Mouse (Mus musculus): Measurements from ENCODE around the gene Spryd4. TPM values are rescaled to one million over a fixed set of nuclear protein-coding genes. Genes with fewer than 3 reads are reported as not detected.

Gene Spryd4
- polyA plus RNA-seq, 1 experiment from 2014 or later: 19.1 TPM

DNA sequence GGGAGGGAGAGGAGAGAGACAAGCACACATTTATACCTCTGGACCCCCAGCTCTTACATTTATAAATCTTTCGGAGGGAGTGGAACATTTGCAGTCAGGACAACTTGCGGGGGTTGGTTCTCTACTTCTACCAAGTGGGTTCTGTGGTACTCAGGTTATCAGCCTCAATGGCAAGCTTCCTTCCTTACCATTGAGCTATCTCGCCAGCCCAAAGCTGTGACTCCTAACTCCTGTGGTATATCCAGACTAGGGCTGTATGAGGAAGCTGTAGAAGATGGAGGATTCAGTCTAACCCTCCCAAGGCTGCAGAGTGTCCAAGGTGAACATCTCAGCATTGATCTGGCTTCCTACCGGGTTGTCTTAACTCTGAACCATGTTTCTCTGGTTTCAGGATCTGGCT, 27.5 kb upstream of the Spryd4 start:
- no peak for ATAC-seq (replicated peaks)
- Histone ChIP-seq H3K9me3 (no peaks in the 10 kb centered on the region), H3K4me3 (no peak overlapping the region), H3K36me3 (peaks cover 21% of the 10 kb centered on the region), H3K4me1 (0 out of 2 replicates have a peak, but pooled peaks cover 5% of the 10 kb centered on the region), H3K27me3 (no peaks in the 10 kb centered on the region), H3K4me2 (replicated peaks) (no peak overlapping the region), H3K9ac (replicated peaks) (no peak overlapping the region), H3K27ac (replicated peaks) (no peak overlapping the region)
- WGBS: 97% methylated on average over 4 of the region's 4 CpGs

DNA sequence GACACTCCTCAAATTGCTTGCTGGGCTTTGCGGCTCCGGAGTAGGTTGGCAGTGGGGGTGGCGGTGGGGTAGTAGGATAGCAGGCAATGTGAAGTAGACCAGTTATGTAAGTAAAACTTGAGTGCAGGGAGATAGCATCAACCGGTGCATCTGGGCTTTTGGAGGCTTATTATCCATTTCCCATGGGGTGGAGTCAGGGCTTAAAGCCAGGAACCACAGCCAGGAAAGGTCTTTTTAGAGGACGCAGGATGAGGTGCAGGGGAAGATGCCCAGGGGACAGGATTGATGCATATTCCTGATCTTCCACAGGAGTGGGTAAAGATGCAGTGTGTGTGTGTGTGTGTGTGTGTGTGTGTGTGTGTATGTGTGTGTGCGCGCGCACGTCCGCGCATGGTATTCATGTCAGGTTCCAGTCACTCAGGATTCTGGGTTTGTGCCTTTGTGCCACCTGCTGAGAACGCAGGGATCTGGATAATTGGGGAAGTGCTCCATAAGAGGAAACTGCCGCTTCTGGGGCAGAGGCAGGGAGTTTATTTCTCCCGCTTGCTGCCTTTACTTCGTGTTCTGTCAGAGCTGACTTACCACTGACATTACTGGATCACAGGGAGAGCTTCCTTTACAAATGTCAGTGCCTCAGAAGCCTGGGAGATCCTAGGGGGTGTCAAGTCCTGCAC, 26.3 kb upstream of the Spryd4 start:
- Histone ChIP-seq H3K4me3 (no peak overlapping the region), H3K27me3 (no peaks in the 10 kb centered on the region), H3K9me3 (no peaks in the 10 kb centered on the region), H3K4me1 (peaks cover 7% of the 10 kb centered on the region), H3K36me3 (peaks cover 15% of the 10 kb centered on the region), H3K9ac (replicated peaks) (no peak overlapping the region), H3K4me2 (replicated peaks) (no peak overlapping the region), H3K27ac (replicated peaks) (no peak overlapping the region)
- ATAC-seq (replicated peaks): no peak
- 66% methylated on average over 15 of the region's 15 CpGs for WGBS

DNA sequence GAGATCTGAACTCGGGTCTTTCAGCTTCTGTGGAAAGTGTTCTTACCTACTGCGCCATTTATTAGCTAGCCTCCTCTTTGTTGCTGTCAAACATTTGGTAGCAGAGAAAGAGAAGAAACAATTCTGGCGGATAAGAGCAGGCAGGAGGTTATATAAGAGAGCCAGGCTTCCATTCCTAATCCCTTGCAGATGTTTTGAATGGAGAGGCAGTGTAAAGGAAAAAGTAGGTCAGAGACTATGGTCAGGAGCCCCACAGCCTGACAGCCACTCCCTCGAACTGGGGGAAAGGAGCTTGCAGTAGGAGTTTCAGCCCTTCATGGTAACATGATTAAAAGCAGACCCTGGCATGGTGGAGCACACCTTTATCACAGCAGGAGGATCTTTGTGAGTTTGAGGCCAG, 24.7 kb upstream of the Spryd4 start:
- H3K9ac ChIP-seq (replicated peaks): no peak overlapping the region
- WGBS: 44% methylated on average over 4 of the region's 4 CpGs
- H3K36me3 ChIP-seq: peaks cover 12% of the 10 kb centered on the region
- H3K4me3 ChIP-seq: no peak overlapping the region
- peaks cover 15% of the 10 kb centered on the region for H3K4me1 ChIP-seq
- H3K27ac ChIP-seq (replicated peaks): no peak overlapping the region
- no peak overlapping the region for H3K4me2 ChIP-seq (replicated peaks)
- H3K9me3 ChIP-seq: no peaks in the 10 kb centered on the region
- ATAC-seq (replicated peaks): no peak
- no peaks in the 10 kb centered on the region for H3K27me3 ChIP-seq

DNA sequence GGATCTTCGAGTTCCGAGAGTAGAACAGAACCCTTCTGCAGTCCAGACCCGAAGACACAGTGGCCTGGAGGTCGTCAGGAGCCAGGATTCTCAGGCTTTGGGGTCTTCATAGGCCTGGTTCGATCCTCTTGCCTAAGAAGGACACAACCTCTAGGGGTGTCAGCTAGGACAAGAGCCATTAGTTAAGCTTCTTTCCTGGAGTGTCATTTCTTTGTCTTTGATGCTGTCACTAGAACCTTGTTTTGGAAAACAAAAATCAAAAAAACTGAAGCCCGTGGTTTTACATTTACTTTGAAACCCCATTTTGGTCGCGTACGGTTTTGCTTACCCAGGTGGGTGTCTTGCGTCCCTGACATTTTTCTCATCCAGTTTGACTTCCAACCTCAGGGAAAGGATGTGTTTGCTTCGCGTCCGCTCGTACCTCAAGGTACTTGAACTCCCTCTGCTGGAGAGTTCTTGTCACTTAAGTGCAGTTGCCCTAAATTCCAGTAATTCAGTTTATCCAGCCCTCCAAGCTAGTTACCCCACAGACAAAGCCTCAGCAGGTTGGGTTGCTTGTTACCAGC, 20.9 kb upstream of the Spryd4 start:
- peak overlapping the region; percentile 79 for H3K9ac ChIP-seq (replicated peaks)
- 0% methylated on average over 14 of the region's 14 CpGs for WGBS
- H3K4me1 ChIP-seq: peaks cover 13% of the 10 kb centered on the region
- H3K27ac ChIP-seq (replicated peaks): peak overlapping the region; percentile 94
- H3K4me2 ChIP-seq (replicated peaks): peak overlapping the region; percentile 59
- H3K4me3 ChIP-seq: peak overlapping the region; percentile 57
- peak; percentile 35 for ATAC-seq (replicated peaks)
- H3K9me3 ChIP-seq: no peaks in the 10 kb centered on the region
- no peaks in the 10 kb centered on the region for H3K27me3 ChIP-seq
- H3K36me3 ChIP-seq: no peaks in the 10 kb centered on the region

DNA sequence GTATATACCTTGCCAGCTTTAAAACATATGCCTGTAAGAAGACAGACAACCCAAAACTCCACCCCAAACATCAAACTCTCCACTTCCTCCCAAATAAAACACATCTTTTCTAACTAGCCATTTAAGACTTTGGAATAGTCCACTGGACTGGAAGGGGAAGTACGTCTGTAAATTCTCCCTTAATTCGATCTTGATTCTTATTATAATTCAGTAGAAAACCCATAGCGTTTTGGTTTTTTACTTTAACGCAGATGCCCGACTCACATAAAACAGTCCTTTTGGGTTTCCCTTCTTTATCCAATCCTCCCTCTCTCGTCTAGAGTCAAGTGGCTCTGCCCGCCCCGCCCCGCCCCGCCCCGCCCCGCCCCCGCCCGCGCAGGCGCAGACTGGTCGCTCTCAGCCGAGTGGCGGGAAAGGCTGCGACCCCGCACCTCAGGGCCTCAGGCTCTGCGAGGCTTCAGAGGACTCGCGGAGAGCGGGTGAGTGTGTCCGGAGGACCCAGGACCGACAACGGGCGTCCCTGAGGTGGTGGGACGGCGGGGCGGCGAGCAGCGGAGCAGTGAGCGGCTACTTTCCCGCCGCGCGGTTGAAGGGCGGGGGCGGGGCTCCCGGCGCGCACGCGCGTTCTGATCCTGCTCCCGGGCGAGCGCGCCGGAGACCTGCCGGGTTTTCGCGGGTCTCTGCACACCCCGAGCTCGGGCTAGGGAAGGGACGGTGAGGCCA, 20.3 kb upstream of the Spryd4 start, which contains the start of gene Timeless:
Timeless (plus strand) TSS at position 369 of the 723 bp plus-strand sequence.
- WGBS: under 1% methylated on average over 56 of the region's 58 CpGs
- Histone ChIP-seq H3K4me3 (peak within 1 kb of the TSS; percentile 57), H3K36me3 (no peaks in the 10 kb centered on the region), H3K4me2 (replicated peaks) (peak within 1 kb of the TSS; percentile 59), H3K27me3 (no peaks in the 10 kb centered on the region), H3K9ac (replicated peaks) (peak within 1 kb of the TSS; percentile 79), H3K4me1 (peaks cover 13% of the 10 kb centered on the region), H3K27ac (replicated peaks) (peak within 1 kb of the TSS; percentile 94), H3K9me3 (no peaks in the 10 kb centered on the region)
- peak; percentile 92 for ATAC-seq (replicated peaks)

DNA sequence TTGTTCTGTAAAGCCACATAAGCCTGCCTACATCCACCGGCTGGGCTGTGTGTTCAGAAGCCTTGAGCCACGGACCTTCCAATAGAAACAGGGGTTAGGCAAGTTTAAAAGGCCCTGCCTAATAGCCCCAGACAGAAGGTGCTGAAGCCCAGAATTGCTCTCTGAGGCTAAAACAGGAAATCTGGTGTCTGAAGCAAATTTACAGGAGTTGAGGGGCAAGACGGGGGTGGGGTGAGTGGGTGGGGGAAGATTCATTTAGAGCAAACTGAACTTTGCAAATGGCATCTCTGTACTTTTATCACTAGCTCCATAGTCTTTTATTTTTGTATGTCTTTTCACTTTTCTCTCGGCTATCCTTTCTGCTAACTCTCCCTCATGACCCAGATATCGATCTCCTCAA, 19.5 kb upstream of the Spryd4 start:
- Histone ChIP-seq H3K27ac (replicated peaks) (no peak overlapping the region), H3K9ac (replicated peaks) (peak overlapping the region; percentile 79)
- WGBS: 15% methylated on average over 5 of the region's 5 CpGs

DNA sequence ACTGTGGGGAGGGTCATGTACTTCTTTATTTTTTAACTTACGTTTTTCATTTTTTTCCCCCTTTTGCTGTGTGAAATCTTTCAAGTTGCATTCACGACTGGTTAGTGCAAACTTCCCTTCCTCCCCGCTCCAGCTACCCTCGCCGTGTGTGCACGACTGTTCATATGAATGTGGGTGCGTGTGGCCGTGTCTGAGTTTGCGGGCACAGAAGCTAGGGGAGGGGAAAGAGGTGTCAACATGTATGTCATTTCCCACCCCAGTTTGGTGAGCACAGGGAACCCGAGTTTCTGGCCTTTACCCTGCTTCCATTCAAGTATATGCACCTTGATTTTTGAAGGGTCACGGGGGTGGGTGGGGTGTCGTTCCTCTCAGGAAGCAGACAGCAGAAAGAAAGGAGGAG, 19.0 kb upstream of the Spryd4 start:
- Histone ChIP-seq H3K36me3 (no peaks in the 10 kb centered on the region), H3K4me3 (no peak overlapping the region), H3K9ac (replicated peaks) (no peak overlapping the region), H3K9me3 (no peaks in the 10 kb centered on the region), H3K4me1 (peaks cover 13% of the 10 kb centered on the region), H3K4me2 (replicated peaks) (no peak overlapping the region), H3K27ac (replicated peaks) (no peak overlapping the region), H3K27me3 (no peaks in the 10 kb centered on the region)
- ATAC-seq (replicated peaks): no peak
- 85% methylated on average over 12 of the region's 12 CpGs for WGBS

More for the DNA sequence above, 19.5 kb upstream of the Spryd4 start:
- H3K27me3 ChIP-seq: no peaks in the 10 kb centered on the region
- H3K36me3 ChIP-seq: no peaks in the 10 kb centered on the region
- no peaks in the 10 kb centered on the region for H3K9me3 ChIP-seq
- H3K4me1 ChIP-seq: peaks cover 13% of the 10 kb centered on the region
- peak overlapping the region; percentile 57 for H3K4me3 ChIP-seq
- no peak for ATAC-seq (replicated peaks)
- peak overlapping the region; percentile 59 for H3K4me2 ChIP-seq (replicated peaks)

DNA sequence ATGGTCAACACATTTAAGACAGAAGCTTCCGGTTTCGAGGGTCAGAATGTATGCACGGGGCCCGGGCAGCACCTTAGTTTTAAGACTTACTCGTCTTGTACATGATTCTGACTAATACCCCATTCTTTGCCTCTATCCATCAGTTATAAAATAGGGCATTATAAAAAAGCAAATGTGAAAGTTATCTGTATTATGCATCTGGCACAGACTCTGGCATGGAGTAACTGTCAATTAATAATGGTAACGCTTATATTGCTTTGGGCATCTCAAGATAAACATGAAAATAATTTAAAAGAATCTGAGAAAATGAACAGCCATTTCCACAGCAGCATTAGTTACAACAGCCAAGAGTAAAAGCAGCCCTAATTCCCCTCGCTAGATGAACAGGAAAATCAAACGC, 16.4 kb upstream of the Spryd4 start:
- Histone ChIP-seq H3K4me3 (no peak overlapping the region), H3K9ac (replicated peaks) (no peak overlapping the region), H3K36me3 (no peaks in the 10 kb centered on the region), H3K27me3 (no peaks in the 10 kb centered on the region), H3K9me3 (no peaks in the 10 kb centered on the region), H3K27ac (replicated peaks) (no peak overlapping the region), H3K4me1 (peaks cover 13% of the 10 kb centered on the region), H3K4me2 (replicated peaks) (no peak overlapping the region)
- 91% methylated on average over 8 of the region's 8 CpGs for WGBS
- no peak for ATAC-seq (replicated peaks)

DNA sequence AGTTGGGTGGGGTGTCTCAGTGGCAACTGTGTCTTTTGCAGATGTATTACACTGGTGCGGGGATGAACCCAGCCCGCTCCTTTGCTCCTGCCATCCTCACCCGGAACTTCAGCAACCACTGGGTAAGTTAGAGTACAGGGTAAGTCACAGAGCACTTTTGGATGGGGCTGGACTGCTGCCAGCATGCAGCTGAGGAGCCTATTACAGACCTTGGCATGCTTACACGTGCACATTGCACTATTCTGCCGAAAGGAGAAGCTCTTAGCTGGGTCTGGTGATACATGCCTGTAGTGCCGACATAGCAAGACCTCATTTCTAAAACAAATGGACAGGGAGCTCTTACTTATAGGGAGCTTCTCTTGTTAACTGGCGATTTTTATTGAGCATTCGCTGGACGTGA, 16.0 kb upstream of the Spryd4 start:
- no peak overlapping the region for H3K4me3 ChIP-seq
- no peaks in the 10 kb centered on the region for H3K9me3 ChIP-seq
- 74% methylated on average over 9 of the region's 9 CpGs for WGBS
- no peaks in the 10 kb centered on the region for H3K27me3 ChIP-seq
- H3K36me3 ChIP-seq: no peaks in the 10 kb centered on the region
- no peak for ATAC-seq (replicated peaks)
- H3K4me2 ChIP-seq (replicated peaks): no peak overlapping the region
- H3K4me1 ChIP-seq: peaks cover 8% of the 10 kb centered on the region
- H3K27ac ChIP-seq (replicated peaks): no peak overlapping the region
- H3K9ac ChIP-seq (replicated peaks): no peak overlapping the region

DNA sequence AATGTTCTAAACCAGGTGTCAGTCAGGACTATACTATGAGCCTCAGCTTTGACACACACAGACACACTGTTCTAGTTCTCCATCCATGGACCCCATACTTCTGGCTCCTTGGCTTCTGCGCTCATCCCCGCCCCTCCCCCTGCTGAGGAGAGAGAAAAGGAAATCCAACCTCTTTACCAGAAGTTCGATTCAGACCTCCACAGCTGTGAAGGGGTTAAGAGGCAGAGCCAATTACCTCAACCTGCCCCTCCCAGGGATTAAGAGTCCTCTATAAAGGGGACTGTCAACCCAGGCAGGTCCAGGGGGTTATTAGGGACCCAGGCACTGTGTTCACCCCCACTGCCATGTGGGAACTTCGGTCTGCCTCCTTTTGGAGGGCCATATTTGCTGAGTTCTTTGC, 13.9 kb upstream of the Spryd4 start, which contains the start of gene Mip:
Mip (plus strand) TSS at position 301 of the 400 bp plus-strand sequence.
- no peak within 1 kb of the TSS for H3K9ac ChIP-seq (replicated peaks)
- no peak within 1 kb of the TSS for H3K4me2 ChIP-seq (replicated peaks)
- H3K4me3 ChIP-seq: no peak within 1 kb of the TSS
- 26% methylated on average over 4 of the region's 4 CpGs for WGBS
- H3K9me3 ChIP-seq: no peaks in the 10 kb centered on the region
- H3K36me3 ChIP-seq: no peaks in the 10 kb centered on the region
- no peak for ATAC-seq (replicated peaks)
- H3K27me3 ChIP-seq: no peaks in the 10 kb centered on the region
- no peak within 1 kb of the TSS for H3K27ac ChIP-seq (replicated peaks)
- no peaks in the 10 kb centered on the region for H3K4me1 ChIP-seq

DNA sequence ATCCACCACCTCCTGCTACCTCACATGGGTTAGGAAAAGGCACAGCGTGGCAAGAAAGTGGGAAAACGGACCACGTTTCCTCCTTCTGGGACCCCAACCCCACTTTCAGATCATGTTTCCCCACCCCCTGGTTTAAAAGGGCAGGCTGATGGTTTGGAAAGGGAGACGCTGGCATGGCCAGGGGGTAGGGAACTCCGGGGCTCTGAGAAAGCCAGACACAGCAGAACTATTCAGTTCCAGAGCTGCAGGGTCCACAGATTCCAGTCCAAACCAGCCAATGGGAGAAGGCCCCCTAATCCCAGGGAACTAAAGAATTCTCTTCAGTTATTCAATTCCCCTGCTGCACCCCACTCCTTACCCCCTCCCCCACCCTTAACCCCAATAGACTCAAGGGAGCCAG, 13.5 kb upstream of the Spryd4 start:
- ATAC-seq (replicated peaks): no peak
- H3K27ac ChIP-seq (replicated peaks): no peak overlapping the region
- no peak overlapping the region for H3K4me2 ChIP-seq (replicated peaks)
- H3K4me3 ChIP-seq: no peak overlapping the region
- H3K36me3 ChIP-seq: no peaks in the 10 kb centered on the region
- H3K9me3 ChIP-seq: no peaks in the 10 kb centered on the region
- no peak overlapping the region for H3K9ac ChIP-seq (replicated peaks)
- 29% methylated on average over 5 of the region's 5 CpGs for WGBS
- H3K27me3 ChIP-seq: no peaks in the 10 kb centered on the region
- H3K4me1 ChIP-seq: no peaks in the 10 kb centered on the region

DNA sequence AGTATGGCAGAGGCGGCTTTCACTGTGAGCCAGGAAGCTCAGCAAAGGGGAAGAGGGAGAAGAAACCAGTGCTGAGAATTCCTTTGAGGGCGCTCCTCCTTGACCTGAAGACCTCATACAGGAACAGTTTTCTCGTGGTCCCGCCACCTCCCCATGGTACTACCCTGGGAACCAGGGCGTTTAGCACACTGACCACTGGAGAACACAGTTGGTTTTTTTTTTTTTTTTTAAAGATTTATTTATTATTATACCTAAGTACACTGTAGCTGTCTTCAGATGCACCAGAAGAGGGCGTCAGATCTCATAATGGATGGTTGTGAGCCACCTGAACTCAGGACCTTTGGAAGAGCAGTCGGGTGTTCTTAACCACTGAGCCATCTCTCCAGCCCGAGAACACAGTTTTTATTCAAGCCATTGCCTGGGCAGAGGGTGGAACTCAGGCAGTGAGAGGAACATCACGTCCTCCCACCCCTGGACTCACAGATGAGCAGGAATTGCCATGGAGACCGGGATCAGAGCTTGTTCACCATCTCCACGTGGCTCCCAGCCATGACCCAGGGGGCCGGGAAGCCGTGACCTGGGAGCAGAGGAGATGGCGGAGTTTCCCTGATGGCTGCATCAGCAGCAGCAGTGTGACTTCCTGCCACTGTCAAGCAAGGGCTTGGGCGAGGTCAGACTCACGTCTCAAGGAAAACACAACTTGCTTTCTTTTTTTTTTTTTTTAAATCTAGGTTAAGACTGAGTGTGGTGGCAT, 10.1 kb upstream of the Spryd4 start:
- H3K4me2 ChIP-seq (replicated peaks): no peak overlapping the region
- ATAC-seq (replicated peaks): no peak
- no peak overlapping the region for H3K9ac ChIP-seq (replicated peaks)
- H3K9me3 ChIP-seq: no peaks in the 10 kb centered on the region
- WGBS: 74% methylated on average over 16 of the region's 16 CpGs
- H3K4me1 ChIP-seq: no peaks in the 10 kb centered on the region
- H3K27me3 ChIP-seq: no peaks in the 10 kb centered on the region
- H3K36me3 ChIP-seq: no peaks in the 10 kb centered on the region
- H3K4me3 ChIP-seq: no peak overlapping the region
- no peak overlapping the region for H3K27ac ChIP-seq (replicated peaks)
